Mouse (Mus musculus) thymus, postnatal 25 days (tissue): ENCODE data around the gene Comtd1.

Experiments
- DNase-seq: peaks from one replicate; pipeline ENCODE4 v3.0.0; 2022

Gene Comtd1

GRCm38 (mm10) chr14:21802543-21803206 lies 46.1 kb downstream of the Comtd1 start:
- no peak for DNase-seq

- no peak for DNase-seq
These were observed 47.2 kb downstream of the Comtd1 start for GRCm38 (mm10) chr14:21801624-21802023.

GRCm38 (mm10) chr14:21800641-21801040 lies 48.1 kb downstream of the Comtd1 start:
- DNase-seq = no peak
